Mouse (Mus musculus) lung, adult 2 months (tissue): ENCODE measurements around the gene Pmf1. TPM values are rescaled to one million over a fixed set of nuclear protein-coding genes. Genes with fewer than 3 reads are reported as not detected.
"Not testable (repeated sequence)": the region's sequence is repeated elsewhere in the genome, so short reads cannot be mapped to it uniquely, and the experiment has no call there.

Experiments
- DNase-seq: peaks from one replicate; pipeline ENCODE4 v3.0.0; 2022
- H3K4me1 ChIP-seq: fragments of 200-500 bp; 2 replicates; pipeline ENCODE4 v1.6.1; 2011; ENCODE audit warnings: low read length; ENCODE audit not compliant: control insufficient read depth, insufficient read depth
- H3K4me3 ChIP-seq: fragments of 200-500 bp; replicated peaks from 2 replicates; pipeline ENCODE3; 2011; ENCODE audit warnings: low read depth, mild to moderate bottlenecking, control low read depth, low read length; ENCODE audit errors: extremely low read depth
- CTCF ChIP-seq: fragments of 200-500 bp; IDR thresholded peaks from 2 replicates; pipeline ENCODE4 v1.5.1; 2011; ENCODE audit warnings: mild to moderate bottlenecking, low read length, control low read depth; ENCODE audit not compliant: insufficient read depth
- POLR2A ChIP-seq: fragments of 200-500 bp; IDR thresholded peaks from 2 replicates; pipeline ENCODE4 v1.6.1; 2011; ENCODE audit warnings: low read depth, mild to moderate bottlenecking, control low read depth, low read length, borderline replicate concordance; ENCODE audit errors: extremely low read depth
- WGBS: fragments of 180-500 bp; shearing (Covaris S2); methylation state at CpG from one replicate; pipeline ENCODE4 v1.1.7; 2018; 5-methylcytosine and 5-hydroxymethylcytosine counted together
- polyA plus RNA-seq: library from polyadenylated mRNA; depleted of rRNA; stranded (reverse); fragments of >200 nt; gene quantifications from 2 replicates; pipeline ENCODE4 v1.2.3, GENCODE M21; 2012

Gene Pmf1
- polyA plus RNA-seq, 1 experiment = 27.0 TPM

- DNase-seq, H3K4me1 ChIP-seq, H3K4me3 ChIP-seq: not testable (repeated sequence)
- 91% methylated on average over 7 of the region's 7 CpGs for WGBS
Measured at GRCm38 (mm10) chr3:88368511-88368910, 41.6 kb downstream of the Pmf1 start.

GRCm38 (mm10) chr3:88367517-88367916, 42.6 kb downstream of the Pmf1 start:
- not testable (repeated sequence) for H3K4me3 ChIP-seq, H3K4me1 ChIP-seq, DNase-seq
- 57% methylated on average over 4 of the region's 7 CpGs for WGBS

- peak; percentile 31 for DNase-seq
- not testable (repeated sequence) for H3K4me3 ChIP-seq
Measured at GRCm38 (mm10) chr3:88366830-88367428, 43.2 kb downstream of the Pmf1 start.

GRCm38 (mm10) chr3:88365705-88366361, 44.3 kb downstream of the Pmf1 start:
- Histone ChIP-seq H3K4me3 (no peak overlapping the region), H3K4me1 (peaks cover 4% of the 10 kb centered on the region; the same call in 1 of the 2 replicates)
- 52% methylated on average over 34 of the region's 34 CpGs for WGBS
- TF ChIP-seq CTCF (no peak), POLR2A (no peak)
- no peak for DNase-seq

More at GRCm38 (mm10) chr3:88366830-88367428, 43.2 kb downstream of the Pmf1 start:
- H3K4me1 ChIP-seq = not testable (repeated sequence)
- 9% methylated on average over 22 of the region's 22 CpGs for WGBS

- peaks cover 4% of the 10 kb centered on the region; the same call in 1 of the 2 replicates for H3K4me1 ChIP-seq
- H3K4me3 ChIP-seq = peak within 1 kb of the TSS; percentile 34
- WGBS = 13% methylated on average over 16 of the region's 16 CpGs
- DNase-seq = peak; percentile 79
- TF ChIP-seq POLR2A (no peak), CTCF (no peak)
Measured at GRCm38 (mm10) chr3:88364337-88364736, 45.8 kb downstream of the Pmf1 start, which contains the start of gene Paqr6. Gene Paqr6, plus strand, starts transcription at chr3:88364584.

GRCm38 (mm10) chr3:88363700-88364099, 46.4 kb downstream of the Pmf1 start:
- no peak for DNase-seq
- Histone ChIP-seq H3K4me1 (peaks cover 4% of the 10 kb centered on the region; the same call in 1 of the 2 replicates), H3K4me3 (no peak overlapping the region)
- TF ChIP-seq CTCF (no peak), POLR2A (no peak)
- 49% methylated on average over 4 of the region's 4 CpGs for WGBS

GRCm38 (mm10) chr3:88361612-88362313, 48.4 kb downstream of the Pmf1 start:
- 84% methylated on average over 2 of the region's 2 CpGs for WGBS

GRCm38 (mm10) chr3:88361096-88361495, 49.0 kb downstream of the Pmf1 start:
- TF ChIP-seq CTCF = no peak
- no peak for TF ChIP-seq POLR2A
- DNase-seq = no peak
- peaks cover 4% of the 10 kb centered on the region; the same call in 1 of the 2 replicates for H3K4me1 ChIP-seq
- WGBS = 56% methylated on average over 6 of the region's 6 CpGs
- H3K4me3 ChIP-seq = no peak overlapping the region

More at GRCm38 (mm10) chr3:88361612-88362313, 48.4 kb downstream of the Pmf1 start:
- TF ChIP-seq POLR2A (no peak), CTCF (no peak)
- DNase-seq = no peak
- H3K4me3 ChIP-seq = no peak overlapping the region
- H3K4me1 ChIP-seq = peaks cover 4% of the 10 kb centered on the region; the same call in 1 of the 2 replicates

- WGBS = 62% methylated on average over 3 of the region's 3 CpGs
- Histone ChIP-seq H3K4me1 (peaks cover 4% of the 10 kb centered on the region; the same call in 1 of the 2 replicates), H3K4me3 (no peak overlapping the region)
- no peak for TF ChIP-seq POLR2A
- TF ChIP-seq CTCF = no peak
- no peak for DNase-seq
Measured at GRCm38 (mm10) chr3:88359989-88360388, 50.1 kb downstream of the Pmf1 start.

GRCm38 (mm10) chr3:88359584-88359983, 50.5 kb downstream of the Pmf1 start:
- Histone ChIP-seq H3K4me1 (peaks cover under 1% of the 10 kb centered on the region; the same call in 1 of the 2 replicates), H3K4me3 (no peak overlapping the region)
- TF ChIP-seq POLR2A (no peak), CTCF (no peak)
- no peak for DNase-seq
- WGBS = 78% methylated on average over 5 of the region's 5 CpGs
